Mouse (Mus musculus) c-Kit-negative CD71-positive TER-119-positive erythroid progenitor cells, embryonic 14.5 days (primary cell): ENCODE results near the gene St7l.

Experiments
- DNase-seq: peaks from one replicate; pipeline ENCODE4 v3.0.0-alpha.2; 2013; ENCODE audit warnings: low read depth, low spot score

Gene St7l

GRCm38 (mm10) chr3:104963331-104964276, 99.8 kb downstream of the St7l start:
- DNase-seq = no peak

GRCm38 (mm10) chr3:104965070-104965855, 101.5 kb downstream of the St7l start:
- no peak for DNase-seq

GRCm38 (mm10) chr3:104965991-104966554, 102.3 kb downstream of the St7l start:
- DNase-seq = no peak

- DNase-seq = no peak
Observed at GRCm38 (mm10) chr3:104967548-104968300, 103.9 kb downstream of the St7l start.
